Mouse (Mus musculus) B cell, adult 2 months (primary cell): ENCODE data around the gene Ssb.
"Not testable (repeated sequence)": the region's sequence is repeated elsewhere in the genome, so short reads cannot be mapped to it uniquely, and the experiment has no call there.

Experiments
- DNase-seq, 2 experiments: peaks; one replicate each; pipeline ENCODE4 v3.0.0; 2022

The Ssb gene

GRCm38 (mm10) chr2:69883990-69884391 lies 22.6 kb downstream of the Ssb start:
- DNase-seq: peak; percentile 32 to 39

- no peak for DNase-seq
These were observed 23.2 kb downstream of the Ssb start for GRCm38 (mm10) chr2:69884581-69884980.

- DNase-seq: no peak
These were observed 23.7 kb downstream of the Ssb start for GRCm38 (mm10) chr2:69885050-69885449.

- DNase-seq: peak; percentile 91
These were observed 24.3 kb downstream of the Ssb start, which contains the start of gene Mettl5 for GRCm38 (mm10) chr2:69885451-69886305. Gene Mettl5, minus strand, starts transcription at chr2:69885615.

- no peak for DNase-seq
These were observed 27.6 kb downstream of the Ssb start for GRCm38 (mm10) chr2:69888957-69889356.

- DNase-seq: no peak
These were observed 29.5 kb downstream of the Ssb start for GRCm38 (mm10) chr2:69890843-69891242.

GRCm38 (mm10) chr2:69893145-69893544 lies 31.8 kb downstream of the Ssb start:
- no peak for DNase-seq

GRCm38 (mm10) chr2:69893891-69894290 lies 32.5 kb downstream of the Ssb start:
- DNase-seq: no peak

GRCm38 (mm10) chr2:69895502-69896223 lies 34.3 kb downstream of the Ssb start:
- DNase-seq: peak; percentile 55 to 61

- DNase-seq: no peak
These were observed 34.8 kb downstream of the Ssb start for GRCm38 (mm10) chr2:69896224-69896581.

- DNase-seq: peak; percentile 99
These were observed 35.8 kb downstream of the Ssb start, which contains the start of gene Ubr3 for GRCm38 (mm10) chr2:69897039-69897617. Gene Ubr3, plus strand, starts transcription at chr2:69897246.

GRCm38 (mm10) chr2:69897618-69898575 lies 36.5 kb downstream of the Ssb start:
- peak; percentile 50 to 61 for DNase-seq

- no peak for DNase-seq
These were observed 42.2 kb downstream of the Ssb start for GRCm38 (mm10) chr2:69903541-69903940.

- not testable (repeated sequence) for DNase-seq
These were observed 46.0 kb downstream of the Ssb start for GRCm38 (mm10) chr2:69907394-69907793.

GRCm38 (mm10) chr2:69912801-69913200 lies 51.4 kb downstream of the Ssb start:
- no peak for DNase-seq

GRCm38 (mm10) chr2:69917301-69917700 lies 55.9 kb downstream of the Ssb start:
- DNase-seq: no peak
